Mouse (Mus musculus) neutrophil, adult 83 days (primary cell): Measurements from ENCODE around the gene Faim. TPM values are rescaled to one million over a fixed set of nuclear protein-coding genes. Genes with fewer than 3 reads are reported as not detected.

Experiments
- total RNA-seq, 2 experiments: library from RNA; stranded (reverse); gene quantifications; one replicate each; pipeline ENCODE4 v1.2.4; 2023

The Faim gene
- 10 to 100 TPM; 15.3 to 15.7 TPM for total RNA-seq

DNA sequence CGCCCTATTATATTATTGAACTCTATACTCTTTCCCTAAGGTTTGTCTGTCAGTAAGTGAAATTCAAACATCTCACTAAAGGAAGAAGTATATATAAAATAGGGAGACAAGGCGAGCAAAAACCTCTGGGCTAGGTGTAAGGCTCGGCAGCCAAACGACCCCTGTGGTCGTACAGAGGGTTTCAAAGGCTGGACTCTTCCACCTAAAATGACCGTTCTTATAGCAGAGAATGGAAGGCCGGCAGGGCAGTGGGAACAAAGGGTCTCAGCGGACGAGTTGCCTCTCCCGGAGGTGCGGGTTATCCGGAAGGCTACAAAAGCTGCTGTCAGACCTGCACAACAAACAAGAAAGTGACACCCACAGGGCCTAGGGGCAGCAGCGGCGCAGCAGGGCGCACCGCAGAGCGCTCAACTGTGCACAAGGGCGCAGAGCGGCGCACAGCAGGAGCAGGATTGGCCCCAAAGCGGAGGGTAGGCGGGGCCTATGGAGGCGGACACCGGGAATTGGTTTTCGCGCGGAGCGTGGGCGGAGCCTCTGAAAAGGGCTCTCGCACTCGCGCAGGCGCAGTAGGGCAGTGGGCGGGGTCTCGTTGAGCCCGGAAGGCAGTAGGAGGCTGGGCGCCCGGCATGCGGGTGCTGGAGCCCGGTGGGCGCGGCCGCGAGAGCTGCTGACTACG lies at the start of gene Faim:
Faim (plus strand) TSS at position 574 of the 676 bp plus-strand sequence.

DNA sequence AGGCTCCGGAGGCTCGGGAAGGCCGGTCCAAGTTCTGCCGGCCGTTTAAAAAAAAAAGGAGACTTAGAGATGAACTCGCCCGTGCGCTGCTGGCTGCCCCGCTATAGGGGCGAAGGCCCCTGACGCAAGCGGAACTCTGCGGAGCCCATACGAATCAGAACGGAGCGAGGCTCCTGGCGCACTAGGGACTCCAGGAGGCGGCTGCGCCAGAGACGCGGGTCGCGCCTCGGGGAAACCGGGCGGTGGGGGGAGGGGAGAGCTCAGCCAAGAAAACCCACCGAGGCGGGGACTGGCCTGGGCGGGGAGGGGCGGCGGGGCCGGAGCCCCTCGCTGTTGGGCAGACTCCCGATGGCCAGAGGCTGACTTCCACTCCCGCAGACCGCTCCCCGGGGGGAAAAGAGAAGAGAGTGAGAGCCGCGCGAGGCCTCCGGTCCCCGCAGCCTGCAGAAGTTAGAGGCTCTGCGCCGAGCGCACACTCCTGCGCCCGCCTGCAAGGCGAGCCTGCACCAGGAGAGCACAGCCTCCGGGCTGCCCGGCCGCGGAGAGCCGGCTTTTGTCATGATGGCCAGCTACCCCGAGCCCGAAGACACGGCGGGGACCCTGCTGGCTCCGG lies 31.0 kb upstream of the Faim start, which contains the start of gene Foxl2:
Foxl2 (plus strand) TSS at position 186 of the 613 bp plus-strand sequence.

GRCm38 (mm10) chr9:99035575-99035974 lies 49.4 kb downstream of the Faim start, which contains the start of gene Gm1123:
Gene Gm1123 (minus strand): TSS chr9:99035715.

Other genes with a start within 250 kb of the Faim start
- not detected for gene Prr23a1, start 143.9 kb upstream of the Faim start, total RNA-seq
- gene Prr23a2, start 129.9 kb upstream of the Faim start, total RNA-seq, result not detected
- gene Prr23a3, start 121.6 kb upstream of the Faim start, total RNA-seq, result not detected
- gene 7420426K07Rik, start 83.3 kb upstream of the Faim start, total RNA-seq, result not detected
- gene Foxl2, start 31.1 kb upstream of the Faim start, total RNA-seq, result not detected
- gene Gm1123, start 49.3 kb downstream of the Faim start, total RNA-seq, result not detected
- 10 to 100 TPM; 44.2 to 45.4 TPM for gene Pik3cb, start 154.2 kb downstream of the Faim start, total RNA-seq